ENCODE assay signal across 24 mouse cellular contexts in genomic region chr15:11287780-11288179, GRCm38 (mm10).
DNase-seq lines count a peak whose midpoint lies in the region; ATAC-seq and TF ChIP-seq lines count a peak whose summit lies in the region.
"Had no signal": no experiment of that assay in that cellular context is flagged by ENCODE, and none has a peak within 500 bp of the region (broad histone marks: within the 10 kb centered on the region; RNA-seq: fewer than 3 reads in every experiment).

No protein-coding gene starts in this region.

- H3K36me3 ChIP-seq in heart, adult 2 months (ENCODE audit: control insufficient read depth, insufficient read depth, low read length) = no peaks in the 10 kb centered on the region
- H3K36me3 ChIP-seq in hindbrain, postnatal 0 days (ENCODE audit: insufficient read depth, low read length) = no peaks in the 10 kb centered on the region
- H3K36me3 ChIP-seq in hindbrain, embryonic 13.5 days = no peaks in the 10 kb centered on the region
- H3K36me3 ChIP-seq in neural tube, embryonic 14.5 days (ENCODE audit: control insufficient read depth, insufficient read depth, low read length) = no peaks in the 10 kb centered on the region
- H3K36me3 ChIP-seq: G1E; liver, embryonic 15.5 days; midbrain, embryonic 13.5 days had no signal

- H3K4me3 ChIP-seq in heart, adult 2 months = no peak overlapping the region
- no peak overlapping the region for H3K4me3 ChIP-seq in hindbrain, postnatal 0 days (ENCODE audit: low read length)
- H3K4me3 ChIP-seq in hindbrain, embryonic 13.5 days = no peak overlapping the region
- H3K4me3 ChIP-seq in neural tube, embryonic 14.5 days (ENCODE audit: low read depth, low read length) = no peak overlapping the region
- H3K4me3 ChIP-seq: forebrain, embryonic 13.5 days; liver, embryonic 15.5 days; midbrain, embryonic 13.5 days had no signal

- TF ChIP-seq CTCF in heart, adult 2 months (IDR thresholded peaks at IDR 0.05) = no peak
- no peak for TF ChIP-seq CTCF in hindbrain, postnatal 0 days (IDR thresholded peaks at IDR 0.05; ENCODE audit: low read depth)

- DNase-seq in cerebellum, postnatal 10 days = peak; percentile 30 to 59
- DNase-seq in heart, postnatal 10 days = peak; percentile 14 to 25
- no peak for DNase-seq in heart, adult 2 months
- no peak for DNase-seq in hindbrain, postnatal 0 days (ENCODE audit: low spot score)
- DNase-seq in neural tube, embryonic 10.5 days (ENCODE audit: extremely low spot score, low spot score) = no peak
- DNase-seq: adrenal gland, postnatal 14 days; cerebellum, postnatal 25 days; heart, adult 11 months; kidney, adult 8-10 months; kidney, postnatal 4 days; right cerebral cortex, adult 18-20 months; spleen, adult 18-20 months; thymus, postnatal 14 days had no signal

- TF ChIP-seq EP300 in heart, adult 2 months (IDR thresholded peaks at IDR 0.05; ENCODE audit: insufficient read depth, low read depth, low read length) = no peak

- 69% methylated on average over 3 of the region's 3 CpGs for WGBS in heart, adult 2 months
- WGBS in hindbrain, postnatal 0 days = 57% methylated on average over 3 of the region's 3 CpGs
- WGBS in hindbrain, embryonic 13.5 days = 77% methylated on average over 3 of the region's 3 CpGs
- WGBS in neural tube, embryonic 14.5 days = 59% methylated on average over 3 of the region's 3 CpGs

- H3K27me3 ChIP-seq in heart, adult 2 months (ENCODE audit: control insufficient read depth, insufficient read depth, low read length) = no peaks in the 10 kb centered on the region
- no peaks in the 10 kb centered on the region for H3K27me3 ChIP-seq in hindbrain, postnatal 0 days (ENCODE audit: insufficient read depth, low read length)
- H3K27me3 ChIP-seq in hindbrain, embryonic 13.5 days = no peaks in the 10 kb centered on the region
- no peaks in the 10 kb centered on the region for H3K27me3 ChIP-seq in neural tube, embryonic 14.5 days (ENCODE audit: control insufficient read depth, insufficient read depth, low read length)
- H3K27me3 ChIP-seq: forebrain, embryonic 13.5 days; liver, embryonic 15.5 days; midbrain, embryonic 13.5 days had no signal

- H3K4me2 ChIP-seq in hindbrain, postnatal 0 days (ENCODE audit: low read depth, low read length) = no peak overlapping the region
- H3K4me2 ChIP-seq in hindbrain, embryonic 13.5 days = no peak overlapping the region
- H3K4me2 ChIP-seq in neural tube, embryonic 14.5 days (ENCODE audit: low read depth, low read length) = no peak overlapping the region
- H3K4me2 ChIP-seq: forebrain, embryonic 13.5 days; heart, embryonic 11.5 days; liver, embryonic 15.5 days; midbrain, embryonic 13.5 days had no signal

- TF ChIP-seq POLR2A in heart, adult 2 months (IDR thresholded peaks at IDR 0.05; ENCODE audit: insufficient read depth, low read depth, low read length) = no peak

- H3K9ac ChIP-seq in heart, adult 2 months (ENCODE audit: low read depth, low read length) = no peak overlapping the region
- H3K9ac ChIP-seq in hindbrain, postnatal 0 days (replicated peaks; ENCODE audit: low read length) = no peak overlapping the region
- H3K9ac ChIP-seq in hindbrain, embryonic 13.5 days = no peak overlapping the region
- H3K9ac ChIP-seq in neural tube, embryonic 14.5 days (replicated peaks; ENCODE audit: low read depth, low read length) = no peak overlapping the region
- H3K9ac ChIP-seq: forebrain, embryonic 13.5 days; liver, embryonic 15.5 days; midbrain, embryonic 13.5 days had no signal

- intact Hi-C loops in heart, postnatal 10 days (cut with DNase I) = no loop called here
- intact Hi-C loops in heart, adult 2 months (cut with DNase I) = no loop called here

- no peaks in the 10 kb centered on the region for H3K79me2 ChIP-seq in heart, adult 2 months (replicated peaks; ENCODE audit: control insufficient read depth, insufficient read depth, low read length)

- no peaks in the 10 kb centered on the region for H3K4me1 ChIP-seq in heart, adult 2 months (ENCODE audit: control insufficient read depth, insufficient read depth, low read length)
- no peaks in the 10 kb centered on the region for H3K4me1 ChIP-seq in hindbrain, postnatal 0 days (ENCODE audit: insufficient read depth, low read length)
- H3K4me1 ChIP-seq in hindbrain, embryonic 13.5 days (replicated peaks) = no peaks in the 10 kb centered on the region
- no peaks in the 10 kb centered on the region for H3K4me1 ChIP-seq in neural tube, embryonic 14.5 days (ENCODE audit: control insufficient read depth, insufficient read depth, low read length)
- H3K4me1 ChIP-seq: forebrain, embryonic 13.5 days; liver, embryonic 15.5 days; midbrain, embryonic 13.5 days had no signal

- no peak for ATAC-seq in cerebellum, adult (ENCODE audit: insufficient number of reproducible peaks, low FRiP score, low TSS enrichment)
- peak; percentile 72; the same call in 1 of the 2 replicates for ATAC-seq in hindbrain, postnatal 0 days
- no peak for ATAC-seq in hindbrain, embryonic 13.5 days (ENCODE audit: low FRiP score)
- ATAC-seq in neural tube, embryonic 14.5 days (ENCODE audit: low read depth) = 0 out of 2 replicates have a peak, but pooled peaks have one; percentile 52
- ATAC-seq: forebrain, embryonic 13.5 days; intestine, embryonic 16.5 days; midbrain, embryonic 13.5 days had no signal

- H3K9me3 ChIP-seq in hindbrain, postnatal 0 days (ENCODE audit: low read length) = no peaks in the 10 kb centered on the region
- H3K9me3 ChIP-seq in hindbrain, embryonic 13.5 days = no peaks in the 10 kb centered on the region
- H3K9me3 ChIP-seq in neural tube, embryonic 14.5 days (ENCODE audit: control insufficient read depth, low read length) = no peaks in the 10 kb centered on the region
- H3K9me3 ChIP-seq: forebrain, embryonic 13.5 days; G1E; liver, embryonic 15.5 days; midbrain, embryonic 13.5 days had no signal

- no peak overlapping the region for H3K27ac ChIP-seq in heart, adult 2 months
- H3K27ac ChIP-seq in hindbrain, postnatal 0 days = no peak overlapping the region
- no peak overlapping the region for H3K27ac ChIP-seq in hindbrain, embryonic 13.5 days
- no peak overlapping the region for H3K27ac ChIP-seq in neural tube, embryonic 14.5 days (ENCODE audit: low read depth, low read length)
- H3K27ac ChIP-seq: forebrain, embryonic 13.5 days; kidney, postnatal 0 days; liver, embryonic 15.5 days; macrophage; midbrain, embryonic 13.5 days had no signal

Comparison
In these comparisons a context has a peak if more than half of its experiments do, and no peak if none do; other contexts are left out.
1. DNase-seq: peak in cerebellum, postnatal 10 days (2 of 2) and heart, postnatal 10 days (2 of 2); none in heart, adult 2 months (0 of 2), hindbrain, postnatal 0 days (single experiment) and neural tube, embryonic 10.5 days (single experiment).
2. ATAC-seq: peak in hindbrain, postnatal 0 days (single experiment) and neural tube, embryonic 14.5 days (single experiment); none in cerebellum, adult (single experiment) and hindbrain, embryonic 13.5 days (single experiment).